Mouse (Mus musculus): Measurements from ENCODE around the gene Siglece.

Siglece gene

GRCm38 (mm10) chr7:43625794-43626422, 34.1 kb downstream of the Siglece start:
- in situ Hi-C loops (cut with MboI), result no loop called here

- in situ Hi-C loops (cut with MboI), result no loop called here
Measured at GRCm38 (mm10) chr7:43625065-43625464, 34.9 kb downstream of the Siglece start.

- in situ Hi-C loops (cut with MboI), result no loop called here
Measured at GRCm38 (mm10) chr7:43623819-43624218, 36.1 kb downstream of the Siglece start.

GRCm38 (mm10) chr7:43622927-43623326, 37.0 kb downstream of the Siglece start:
- in situ Hi-C loops (cut with MboI), result no loop called here

GRCm38 (mm10) chr7:43613816-43614551, 46.0 kb downstream of the Siglece start:
- in situ Hi-C loops (cut with MboI), result no loop called here

GRCm38 (mm10) chr7:43608316-43608824, 51.6 kb downstream of the Siglece start:
- in situ Hi-C loops (cut with MboI), result no loop called here

GRCm38 (mm10) chr7:43607743-43608287, 52.1 kb downstream of the Siglece start:
- in situ Hi-C loops (cut with MboI), result no loop called here

- in situ Hi-C loops (cut with MboI), result no loop called here
Measured at GRCm38 (mm10) chr7:43606896-43607742, 52.8 kb downstream of the Siglece start, which contains the start of gene Zfp819. Gene Zfp819 (plus strand): TSS chr7:43607169.

- in situ Hi-C loops (cut with MboI), result no loop called here
Measured at GRCm38 (mm10) chr7:43601884-43602283, 58.1 kb downstream of the Siglece start.

Data from mature B cell (primary cell).